Mouse (Mus musculus) bone marrow, adult 2 months (tissue): Measurements from ENCODE around the gene Etv6.

Experiments
- CTCF ChIP-seq: fragments of 200-500 bp; IDR thresholded peaks from 2 replicates; pipeline ENCODE4 v1.5.1; 2011; ENCODE audit warnings: low read length, control low read depth; ENCODE audit not compliant: control insufficient read depth, insufficient read depth
- POLR2A ChIP-seq: fragments of 200-500 bp; IDR thresholded peaks from 2 replicates; pipeline ENCODE4 v1.6.1; 2011; ENCODE audit warnings: low read depth, mild to moderate bottlenecking, control low read depth, low read length, borderline replicate concordance; ENCODE audit not compliant: control insufficient read depth

DNA sequence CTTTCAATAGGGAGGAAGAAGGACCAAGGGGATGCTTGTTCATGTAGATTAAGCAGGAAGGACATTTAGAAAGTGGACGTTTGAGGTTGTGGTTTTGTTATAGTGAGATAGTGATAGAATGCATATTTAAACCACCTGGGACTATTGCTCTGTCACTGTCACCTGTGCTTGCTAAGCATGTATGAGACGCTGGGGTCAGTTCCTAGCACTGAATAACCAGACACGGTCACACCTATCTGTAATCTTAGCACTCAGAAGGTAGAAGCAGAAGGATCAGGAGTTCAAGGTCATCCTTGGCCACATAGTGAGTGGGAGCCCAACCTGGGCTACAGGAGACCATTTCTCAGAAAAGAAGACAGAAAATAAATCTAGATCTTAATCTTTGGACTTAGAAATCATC, 100.8 kb downstream of the Etv6 start:
- no peak for TF ChIP-seq CTCF
- no peak for TF ChIP-seq POLR2A
